Mouse (Mus musculus) myocyte (in vitro differentiated cells): ENCODE results near the gene Tcerg1l. TPM values are rescaled to one million over a fixed set of nuclear protein-coding genes. Genes with fewer than 3 reads are reported as not detected.

ENCODE experiments used
- H3K27me3 ChIP-seq: one replicate; pipeline ENCODE4 v1.6.1; 2011; ENCODE audit not compliant: control insufficient read depth, insufficient read depth, insufficient read length
- H3K36me3 ChIP-seq: one replicate; pipeline ENCODE4 v1.6.1; 2011; ENCODE audit not compliant: control insufficient read depth, insufficient read depth
- H3K4me2 ChIP-seq: one replicate; pipeline ENCODE4 v1.6.1; 2011; ENCODE audit warnings: low read depth, control low read depth
- H3K4me3 ChIP-seq: one replicate; pipeline ENCODE4 v1.5.1; 2011; ENCODE audit warnings: mild to moderate bottlenecking, control low read depth, moderate library complexity
- H3K79me2 ChIP-seq: one replicate; pipeline ENCODE4 v1.6.1; 2011; ENCODE audit not compliant: control insufficient read depth, insufficient read depth
- H3ac ChIP-seq: one replicate; pipeline ENCODE4 v1.6.1; 2011; ENCODE audit not compliant: control insufficient read depth, insufficient read length
- CEBPB ChIP-seq: IDR thresholded peaks from 2 replicates; pipeline ENCODE4 v1.6.1; 2011; ENCODE audit warnings: mild to moderate bottlenecking, moderate library complexity; ENCODE audit not compliant: poor library complexity, insufficient read depth, severe bottlenecking
- E2F4 ChIP-seq: IDR thresholded peaks from one replicate; pipeline ENCODE4 v1.6.1; 2011; ENCODE audit warnings: mild to moderate bottlenecking, control low read depth, moderate library complexity; ENCODE audit not compliant: insufficient read depth
- MAX ChIP-seq: IDR thresholded peaks from one replicate; pipeline ENCODE4 v1.6.1; 2011; ENCODE audit warnings: low read depth, mild to moderate bottlenecking, control low read depth
- MYOD1 ChIP-seq, 3 experiments: IDR thresholded peaks; one replicate each; pipeline ENCODE4 v1.6.1; 2011; ENCODE audit warnings: control low read depth in 2 of 3, low read depth in 2 of 3, mild to moderate bottlenecking in 2 of 3, moderate library complexity in 1 of 3; ENCODE audit not compliant: insufficient read length in 2 of 3, control insufficient read depth in 1 of 3
- MYOG ChIP-seq, 3 experiments: IDR thresholded peaks; one replicate each; pipeline ENCODE4 v1.6.1; 2011; ENCODE audit warnings: control low read depth in 2 of 3, low read depth in 2 of 3, mild to moderate bottlenecking in 2 of 3; ENCODE audit not compliant: insufficient read length in 2 of 3, control insufficient read depth in 1 of 3, insufficient read depth in 1 of 3
- POLR2A ChIP-seq: IDR thresholded peaks from one replicate; pipeline ENCODE4 v1.6.1; 2011; ENCODE audit warnings: low read depth, mild to moderate bottlenecking, control low read depth, moderate library complexity; ENCODE audit not compliant: insufficient read length
- POLR2AphosphoS2 ChIP-seq: IDR thresholded peaks from one replicate; pipeline ENCODE4 v1.6.1; 2011; ENCODE audit warnings: low read depth, control low read depth; ENCODE audit not compliant: insufficient read length
- REST ChIP-seq: IDR thresholded peaks from one replicate; pipeline ENCODE4 v1.6.1; 2011; ENCODE audit warnings: mild to moderate bottlenecking, control low read depth, moderate library complexity; ENCODE audit not compliant: insufficient read depth, insufficient read length
- SRF ChIP-seq: IDR thresholded peaks from one replicate; pipeline ENCODE4 v1.6.1; 2011; ENCODE audit warnings: low read depth; ENCODE audit not compliant: control insufficient read depth, insufficient read length
- TCF12 ChIP-seq: IDR thresholded peaks from one replicate; pipeline ENCODE4 v1.6.1; 2011; ENCODE audit warnings: mild to moderate bottlenecking, control low read depth; ENCODE audit not compliant: poor library complexity, insufficient read depth, severe bottlenecking
- TCF3 ChIP-seq: IDR thresholded peaks from one replicate; pipeline ENCODE4 v1.6.1; 2011; ENCODE audit warnings: low read depth, control low read depth; ENCODE audit not compliant: insufficient read length
- USF1 ChIP-seq: IDR thresholded peaks from one replicate; pipeline ENCODE4 v1.6.1; 2011; ENCODE audit warnings: low read depth, mild to moderate bottlenecking, control low read depth, moderate library complexity
- polyA plus RNA-seq: library from polyadenylated mRNA; unstranded; fragments of >200 nt; fragmentation: generic; extraction: Trizol; gene quantifications from one replicate; pipeline ENCODE4 v1.2.1, GENCODE M21; 2012; ENCODE audit warnings: missing spikeins

Tcerg1l gene
- polyA plus RNA-seq, 1 experiment = not detected

GRCm38 (mm10) chr7:138345451-138345850 is 52.1 kb downstream of the Tcerg1l start:
- Histone ChIP-seq H3ac (no peak overlapping the region), H3K4me3 (no peak overlapping the region), H3K27me3 (no peaks in the 10 kb centered on the region), H3K36me3 (no peaks in the 10 kb centered on the region), H3K79me2 (no peaks in the 10 kb centered on the region), H3K4me2 (no peak overlapping the region)
- no peak for TF ChIP-seq MAX
- TF ChIP-seq MYOG (IDR thresholded peaks at IDR 0.05; ENCODE audit: control insufficient read depth in 1 of 3, insufficient read depth in 1 of 3, insufficient read length in 2 of 3, low read depth in 2 of 3) = no peak
- TF ChIP-seq TCF12 = no peak
- no peak for TF ChIP-seq MYOD1 (IDR thresholded peaks at IDR 0.05; ENCODE audit: control insufficient read depth in 1 of 3, insufficient read length in 2 of 3, low read depth in 2 of 3)

DNA sequence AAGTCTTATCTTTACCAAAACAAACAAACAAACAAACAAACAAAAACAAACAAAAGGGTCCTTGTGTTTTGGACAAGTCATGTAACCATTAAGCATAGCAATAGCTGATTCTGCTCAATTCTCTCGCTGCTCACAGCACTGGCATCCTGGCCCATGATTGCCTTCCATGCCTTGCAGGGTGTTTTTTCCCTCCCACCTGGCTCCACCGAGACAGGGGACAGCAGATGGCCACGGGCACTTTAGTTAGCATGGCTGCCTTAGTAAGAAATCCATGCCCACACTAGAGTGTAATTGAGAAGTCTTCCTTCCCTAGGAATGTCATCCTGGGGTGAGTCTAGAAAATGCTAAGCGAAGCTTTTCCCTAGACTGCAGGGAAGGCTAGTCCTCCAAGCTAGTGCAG is 59.1 kb downstream of the Tcerg1l start:
- no peaks in the 10 kb centered on the region for H3K79me2 ChIP-seq
- no peaks in the 10 kb centered on the region for H3K27me3 ChIP-seq
- no peak overlapping the region for H3K4me3 ChIP-seq
- H3ac ChIP-seq = no peak overlapping the region
- no peaks in the 10 kb centered on the region for H3K36me3 ChIP-seq
- TF ChIP-seq MYOD1 (IDR thresholded peaks at IDR 0.05; ENCODE audit: control insufficient read depth in 1 of 3, insufficient read length in 2 of 3, low read depth in 2 of 3) (no peak), USF1 (no peak), REST (no peak), SRF (no peak), MAX (no peak), E2F4 (no peak), CEBPB (no peak), TCF12 (no peak), MYOG (IDR thresholded peaks at IDR 0.05; ENCODE audit: control insufficient read depth in 1 of 3, insufficient read depth in 1 of 3, insufficient read length in 2 of 3, low read depth in 2 of 3) (no peak), POLR2A (no peak), TCF3 (no peak), POLR2AphosphoS2 (no peak)
- H3K4me2 ChIP-seq = no peak overlapping the region

- Histone ChIP-seq H3K27me3 (no peaks in the 10 kb centered on the region), H3K79me2 (no peaks in the 10 kb centered on the region), H3K4me3 (no peak overlapping the region), H3ac (no peak overlapping the region), H3K4me2 (no peak overlapping the region), H3K36me3 (no peaks in the 10 kb centered on the region)
- TF ChIP-seq USF1 (no peak), POLR2A (no peak), MAX (no peak), CEBPB (no peak)
Measured at GRCm38 (mm10) chr7:138337946-138338345, 59.6 kb downstream of the Tcerg1l start.

DNA sequence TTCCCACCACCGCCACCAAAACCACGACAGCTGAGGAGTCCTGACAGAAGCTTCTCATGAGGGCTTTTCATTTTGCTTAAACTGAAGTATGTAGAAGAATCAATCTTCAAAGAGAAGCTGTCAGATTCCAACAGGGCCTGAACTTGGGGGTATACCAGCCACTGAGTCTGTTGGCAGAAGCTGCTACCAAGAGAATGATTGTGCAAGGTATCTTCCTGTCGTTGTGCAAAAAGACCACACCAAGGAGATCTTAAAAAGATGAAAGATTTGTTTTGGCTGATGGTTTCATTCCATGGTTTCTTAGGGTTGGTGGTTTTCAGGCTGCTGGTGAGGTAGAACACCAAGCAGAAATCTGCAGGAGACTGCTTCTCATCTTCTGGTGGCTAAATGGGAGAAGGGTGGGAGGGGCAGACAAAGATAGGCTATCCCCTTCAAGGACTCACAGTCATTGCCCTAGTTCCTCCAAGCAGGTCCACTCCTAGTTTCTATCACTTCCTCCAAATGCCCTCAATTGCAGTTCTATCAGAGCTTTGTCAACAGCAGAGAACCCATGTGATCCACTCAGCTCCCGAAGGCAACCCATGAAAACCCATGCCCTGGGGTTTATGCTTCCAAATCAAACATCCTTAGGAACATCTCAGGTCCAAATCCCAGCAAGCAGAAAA is 64.9 kb downstream of the Tcerg1l start:
- H3K4me2 ChIP-seq = no peak overlapping the region
- H3K36me3 ChIP-seq = no peaks in the 10 kb centered on the region
- no peaks in the 10 kb centered on the region for H3K79me2 ChIP-seq
- H3K4me3 ChIP-seq = no peak overlapping the region
- no peaks in the 10 kb centered on the region for H3K27me3 ChIP-seq
- TF ChIP-seq USF1 (no peak), E2F4 (no peak), MAX (no peak), SRF (no peak), TCF12 (no peak), POLR2AphosphoS2 (no peak), REST (no peak), CEBPB (no peak)
- no peak overlapping the region for H3ac ChIP-seq

- Histone ChIP-seq H3K36me3 (no peaks in the 10 kb centered on the region), H3ac (no peak overlapping the region), H3K27me3 (no peaks in the 10 kb centered on the region), H3K4me2 (no peak overlapping the region), H3K4me3 (no peak overlapping the region), H3K79me2 (no peaks in the 10 kb centered on the region)
- TF ChIP-seq E2F4 (no peak), POLR2AphosphoS2 (no peak), MYOD1 (IDR thresholded peaks at IDR 0.05; ENCODE audit: control insufficient read depth in 1 of 3, insufficient read length in 2 of 3, low read depth in 2 of 3) (no peak), REST (no peak), SRF (no peak), MYOG (IDR thresholded peaks at IDR 0.05; ENCODE audit: control insufficient read depth in 1 of 3, insufficient read depth in 1 of 3, insufficient read length in 2 of 3, low read depth in 2 of 3) (no peak), CEBPB (no peak), MAX (no peak), TCF12 (no peak), TCF3 (no peak), POLR2A (no peak), USF1 (no peak)
Measured at GRCm38 (mm10) chr7:138331266-138331665, 66.3 kb downstream of the Tcerg1l start.
